In the genomic region with DNA sequence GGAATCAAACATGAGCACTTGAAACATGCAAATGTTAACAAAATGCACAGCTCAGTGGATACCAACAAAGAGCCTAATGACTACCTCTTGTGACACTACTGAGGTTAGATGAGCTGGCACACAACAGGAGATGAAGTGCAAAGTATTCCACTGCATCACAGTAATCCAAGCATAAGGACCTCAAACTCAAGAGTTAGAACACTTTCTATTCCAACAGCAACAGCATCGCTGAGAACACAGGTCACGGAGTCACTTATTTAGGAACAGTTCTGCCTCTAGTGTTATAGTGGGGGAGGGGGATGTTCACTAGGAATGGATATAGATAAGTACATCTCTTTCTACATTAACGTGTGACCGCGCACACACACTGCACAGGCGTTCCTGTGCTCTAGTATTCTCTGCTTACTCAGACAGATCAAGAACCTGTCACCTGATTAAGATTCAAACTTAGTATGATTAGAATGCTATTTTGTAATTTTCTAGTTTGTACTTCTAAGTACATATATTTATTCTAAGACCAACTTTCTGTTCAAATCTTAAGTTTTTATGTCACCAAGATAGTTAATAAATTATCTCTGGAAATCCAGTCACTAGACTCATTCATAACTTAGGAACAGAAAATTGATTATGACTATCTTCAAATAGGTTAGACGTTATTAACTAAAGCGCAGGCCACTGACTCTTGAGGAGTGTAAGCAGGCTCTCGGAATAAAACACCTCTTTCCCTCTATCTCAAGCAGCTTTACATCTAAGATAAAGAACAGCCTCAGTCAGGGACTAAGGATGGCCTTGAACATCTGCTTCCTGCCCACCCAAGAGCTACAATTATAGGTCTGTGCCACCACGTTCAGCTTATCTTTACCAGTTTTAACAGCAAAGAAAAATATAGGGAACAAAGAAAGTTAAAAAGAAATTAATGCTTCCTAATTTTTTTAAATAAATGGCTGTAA, we compare ENCODE assay signal across 9 mouse cellular contexts. TPM values are rescaled to one million over a fixed set of nuclear protein-coding genes. Genes with fewer than 3 reads are reported as not detected.
DNase-seq lines count a peak whose midpoint lies in the region; ATAC-seq and TF ChIP-seq lines count a peak whose summit lies in the region.
"Had no signal": no experiment of that assay in that cellular context is flagged by ENCODE, and none has a peak within 500 bp of the region (broad histone marks: within the 10 kb centered on the region; RNA-seq: fewer than 3 reads in every experiment).

No protein-coding gene starts in this region.

- no peak for ATAC-seq in intestine, embryonic 14.5 days (replicated peaks; ENCODE audit: low FRiP score, low TSS enrichment, low read depth)
- no peak for ATAC-seq in intestine, embryonic 15.5 days
- peak; percentile 81 for ATAC-seq in G1E (ENCODE audit: extremely low read depth, insufficient number of reproducible peaks, low FRiP score, poor library complexity, severe bottlenecking)
- peak; percentile 13; the same call in 1 of the 2 replicates for ATAC-seq in granulocyte monocyte progenitor cell, adult 5-6 weeks (replicated peaks; ENCODE audit: poor library complexity, severe bottlenecking)
- ATAC-seq in megakaryocyte progenitor cell, adult 5-6 weeks (replicated peaks; ENCODE audit: poor library complexity), result peak; percentile 85

- no peak overlapping the region for H3K9ac ChIP-seq in intestine, embryonic 14.5 days (ENCODE audit: low read length)
- no peak overlapping the region for H3K9ac ChIP-seq in intestine, embryonic 15.5 days
- H3K9ac ChIP-seq: lung, embryonic 15.5 days had no signal

- H3K27me3 ChIP-seq in intestine, embryonic 14.5 days (replicated peaks; ENCODE audit: control insufficient read depth, insufficient read depth, low read length), result no peaks in the 10 kb centered on the region
- no peaks in the 10 kb centered on the region for H3K27me3 ChIP-seq in intestine, embryonic 15.5 days (replicated peaks)
- H3K27me3 ChIP-seq in G1E (ENCODE audit: insufficient read depth, low read length), result no peaks in the 10 kb centered on the region
- H3K27me3 ChIP-seq: lung, embryonic 15.5 days had no signal

- no peaks in the 10 kb centered on the region for H3K9me3 ChIP-seq in intestine, embryonic 14.5 days (ENCODE audit: control insufficient read depth, low read length)
- no peaks in the 10 kb centered on the region for H3K9me3 ChIP-seq in intestine, embryonic 15.5 days
- no peaks in the 10 kb centered on the region for H3K9me3 ChIP-seq in G1E (replicated peaks)
- H3K9me3 ChIP-seq: lung, embryonic 15.5 days had no signal

- DNase-seq in intestine, embryonic 14.5 days (ENCODE audit: low spot score), result peak; percentile 52
- DNase-seq in G1E (ENCODE audit: low spot score), result no peak
- DNase-seq in embryo, embryonic 10 days (ENCODE audit: low spot score), result no peak
- DNase-seq in spleen, adult 12 weeks (ENCODE audit: low spot score), result no peak
- DNase-seq in frontal cortex, postnatal 25 days (ENCODE audit: low spot score in 2 of 2), result no peak

- H3K4me2 ChIP-seq in intestine, embryonic 14.5 days (ENCODE audit: low read length), result no peak overlapping the region
- H3K4me2 ChIP-seq in intestine, embryonic 15.5 days (replicated peaks), result no peak overlapping the region
- H3K4me2 ChIP-seq: lung, embryonic 15.5 days had no signal

- no peak for TF ChIP-seq CTCF in G1E (IDR thresholded peaks at IDR 0.05; ENCODE audit: low read depth, low read length)

- 74% methylated on average over 10 of the region's 10 CpGs for WGBS in intestine, embryonic 14.5 days
- whole genome bisulfite sequencing in intestine, embryonic 15.5 days, result 63% methylated on average over 10 of the region's 10 CpGs

- no peak overlapping the region for H3K4me3 ChIP-seq in intestine, embryonic 14.5 days (ENCODE audit: low read depth, low read length)
- H3K4me3 ChIP-seq in intestine, embryonic 15.5 days (replicated peaks), result no peak overlapping the region
- peak overlapping the region; percentile 48; the same call in 1 of the 2 replicates for H3K4me3 ChIP-seq in G1E (ENCODE audit: low read depth, low read length)
- H3K4me3 ChIP-seq: lung, embryonic 15.5 days had no signal

- H3K27ac ChIP-seq in intestine, embryonic 14.5 days (ENCODE audit: low read depth), result no peak overlapping the region
- H3K27ac ChIP-seq in intestine, embryonic 15.5 days, result no peak overlapping the region
- H3K27ac ChIP-seq: lung, embryonic 15.5 days had no signal

- peaks cover 59% of the 10 kb centered on the region for H3K36me3 ChIP-seq in intestine, embryonic 14.5 days (ENCODE audit: control insufficient read depth, insufficient read depth, low read length)
- H3K36me3 ChIP-seq in intestine, embryonic 15.5 days, result peaks cover 10% of the 10 kb centered on the region
- H3K36me3 ChIP-seq in G1E (replicated peaks), result peaks cover 46% of the 10 kb centered on the region

- peaks cover 18% of the 10 kb centered on the region for H3K4me1 ChIP-seq in intestine, embryonic 14.5 days (replicated peaks; ENCODE audit: control insufficient read depth, insufficient read depth, low read length)
- peaks cover 9% of the 10 kb centered on the region for H3K4me1 ChIP-seq in intestine, embryonic 15.5 days (replicated peaks)
- peaks cover 35% of the 10 kb centered on the region for H3K4me1 ChIP-seq in G1E (ENCODE audit: insufficient read depth, low read depth, low read length)

RNA-seq across cellular contexts. Expression of gene Chd2, which starts 5.2 kb away (rescaled TPM):
- polyA plus RNA-seq in intestine, embryonic 14.5 days (2014; fragmentation: Nextera tagmentation; extraction: Ambion mirVana), result 50.5 and 68.2 TPM in 2 replicates
- polyA plus RNA-seq in intestine, embryonic 15.5 days (2015; fragmentation: Nextera tagmentation; extraction: Ambion mirVana), result 39.3 and 46.0 TPM in 2 replicates
- total RNA-seq in G1E (2014; fragmentation: Nextera tagmentation) (217 and 257 TPM in 2 replicates), G1E (2017) (83.7 and 125 TPM in 2 replicates)
- polyA plus RNA-seq in G1E (2012), result 57.8 and 76.7 TPM in 2 replicates
- 42.3 and 47.5 TPM in 2 replicates for total RNA-seq in granulocyte monocyte progenitor cell, adult 5-6 weeks (2014; fragmentation: Nextera tagmentation)
- total RNA-seq in granulocyte monocyte progenitor cell, adult 5-6 weeks (2017), result 93.8 and 118 TPM in 2 replicates
- total RNA-seq in megakaryocyte progenitor cell, adult 5-6 weeks (2015), result 46.8 and 54.3 TPM in 2 replicates
- 82.2 and 117 TPM in 2 replicates for total RNA-seq in megakaryocyte progenitor cell, adult 5-6 weeks (2017)

Comparison
In these comparisons a context has a peak if more than half of its experiments do, and no peak if none do; other contexts are left out.
1. ATAC-seq: peak in G1E (single experiment), granulocyte monocyte progenitor cell, adult 5-6 weeks (single experiment) and megakaryocyte progenitor cell, adult 5-6 weeks (single experiment); none in intestine, embryonic 14.5 days (single experiment) and intestine, embryonic 15.5 days (single experiment).